Mouse (Mus musculus): ENCODE measurements around the gene Arl4c. TPM values are rescaled to one million over a fixed set of nuclear protein-coding genes. Genes with fewer than 3 reads are reported as not detected.

Arl4c gene
- total RNA-seq, 2 experiments from 2014 or later: 0.96 to 1.2 TPM

- intact Hi-C loops (cut with DNase I): loop anchor here (5.0 kb wide), 1 partner anchor 283 kb away; no protein-coding TSS in a partner anchor
Measured at GRCm38 (mm10) chr1:88705050-88705449, 3.0 kb upstream of the Arl4c start.

GRCm38 (mm10) chr1:88700961-88701861, 810 bp downstream of the Arl4c start:
- intact Hi-C loops (cut with DNase I): no loop called here
- DNase-seq: peak; percentile 12 to 36

More at GRCm38 (mm10) chr1:88705050-88705449, 3.0 kb upstream of the Arl4c start:
- DNase-seq: no peak

- intact Hi-C loops (cut with DNase I): loop anchor here (2.0 kb wide), 1 partner anchor 241 kb away; no protein-coding TSS in a partner anchor
- no peak for DNase-seq
Measured at GRCm38 (mm10) chr1:88699856-88700791, 1.9 kb downstream of the Arl4c start.

GRCm38 (mm10) chr1:88699401-88699800, 2.6 kb downstream of the Arl4c start:
- intact Hi-C loops (cut with DNase I): loop anchor here (2.0 kb wide), 1 partner anchor 241 kb away; no protein-coding TSS in a partner anchor
- DNase-seq: no peak

GRCm38 (mm10) chr1:88698926-88699325, 3.1 kb downstream of the Arl4c start:
- no peak for DNase-seq
- intact Hi-C loops (cut with DNase I): loop anchor here (2.0 kb wide), 1 partner anchor 240 kb away; no protein-coding TSS in a partner anchor

- intact Hi-C loops (cut with DNase I): loop anchor here (2.0 kb wide), 1 partner anchor 239 kb away; no protein-coding TSS in a partner anchor
Measured at GRCm38 (mm10) chr1:88698131-88698530, 3.9 kb downstream of the Arl4c start.

GRCm38 (mm10) chr1:88696408-88696807, 5.6 kb downstream of the Arl4c start:
- intact Hi-C loops (cut with DNase I): no loop called here

More at GRCm38 (mm10) chr1:88698131-88698530, 3.9 kb downstream of the Arl4c start:
- no peak for DNase-seq

GRCm38 (mm10) chr1:88694353-88694752, 7.7 kb downstream of the Arl4c start:
- no peak for DNase-seq
- intact Hi-C loops (cut with DNase I): no loop called here

More at GRCm38 (mm10) chr1:88696408-88696807, 5.6 kb downstream of the Arl4c start:
- no peak for DNase-seq

- DNase-seq: no peak
- intact Hi-C loops (cut with DNase I): no loop called here
Measured at GRCm38 (mm10) chr1:88692293-88692827, 9.7 kb downstream of the Arl4c start.

GRCm38 (mm10) chr1:88690601-88691000, 11.4 kb downstream of the Arl4c start:
- DNase-seq: no peak
- intact Hi-C loops (cut with DNase I): no loop called here

GRCm38 (mm10) chr1:88684765-88685164, 17.3 kb downstream of the Arl4c start:
- DNase-seq: no peak
- intact Hi-C loops (cut with DNase I): no loop called here

- intact Hi-C loops (cut with DNase I): no loop called here
- no peak for DNase-seq
Measured at GRCm38 (mm10) chr1:88681596-88681995, 20.4 kb downstream of the Arl4c start.

- intact Hi-C loops (cut with DNase I): no loop called here
- no peak for DNase-seq
Measured at GRCm38 (mm10) chr1:88680804-88681203, 21.2 kb downstream of the Arl4c start.

- DNase-seq: no peak
- intact Hi-C loops (cut with DNase I): no loop called here
Measured at GRCm38 (mm10) chr1:88678231-88678739, 23.7 kb downstream of the Arl4c start.

- intact Hi-C loops (cut with DNase I): no loop called here
- DNase-seq: no peak
Measured at GRCm38 (mm10) chr1:88670807-88671206, 31.2 kb downstream of the Arl4c start.

- intact Hi-C loops (cut with DNase I): no loop called here
- DNase-seq: no peak
Measured at GRCm38 (mm10) chr1:88668846-88669810, 32.9 kb downstream of the Arl4c start.

- no peak for DNase-seq
- intact Hi-C loops (cut with DNase I): no loop called here
Measured at GRCm38 (mm10) chr1:88668353-88668752, 33.7 kb downstream of the Arl4c start.

GRCm38 (mm10) chr1:88664623-88665022, 37.4 kb downstream of the Arl4c start:
- intact Hi-C loops (cut with DNase I): no loop called here
- no peak for DNase-seq

GRCm38 (mm10) chr1:88662736-88663135, 39.3 kb downstream of the Arl4c start:
- intact Hi-C loops (cut with DNase I): no loop called here

More at GRCm38 (mm10) chr1:88662736-88663135, 39.3 kb downstream of the Arl4c start:
- DNase-seq: no peak
